Mouse (Mus musculus) liver, embryonic 11.5 days (tissue): Measurements from ENCODE around the gene Apob. TPM values are rescaled to one million over a fixed set of nuclear protein-coding genes. Genes with fewer than 3 reads are reported as not detected.
A peak's percentile ranks its signal among the peaks of the same experiment; 100 is the strongest.

Source experiments
- ATAC-seq: fragments of 200-750 bp; cut with Nextera tagmentation; replicated peaks from 2 replicates; pipeline ENCODE4 v1.8.0; 2017; ENCODE audit warnings: moderate number of reproducible peaks, mild to moderate bottlenecking, moderate TSS enrichment, moderate library complexity; ENCODE audit not compliant: low FRiP score
- DNase-seq: peaks from one replicate; pipeline ENCODE4 v3.0.0-alpha.2; 2017; ENCODE audit warnings: low spot score
- H3K27ac ChIP-seq: fragments of 300-500 bp; sonication (generic); 2 replicates; pipeline ENCODE4 v1.5.1; 2014; ENCODE audit warnings: mild to moderate bottlenecking, low read depth, low read length, control low read depth
- H3K27me3 ChIP-seq: fragments of 300-500 bp; sonication (generic); replicated peaks from 2 replicates; pipeline ENCODE4 v1.6.1; 2014; ENCODE audit warnings: low read length, mixed read lengths; ENCODE audit not compliant: control insufficient read depth, insufficient read depth
- H3K36me3 ChIP-seq: fragments of 300-500 bp; sonication (generic); 2 replicates; pipeline ENCODE4 v1.6.1; 2014; ENCODE audit warnings: mild to moderate bottlenecking, low read length, moderate library complexity, mixed read lengths; ENCODE audit not compliant: control insufficient read depth, insufficient read depth
- H3K4me1 ChIP-seq: fragments of 300-500 bp; sonication (generic); replicated peaks from 2 replicates; pipeline ENCODE4 v1.6.1; 2014; ENCODE audit warnings: low read length, mixed read lengths; ENCODE audit not compliant: control insufficient read depth, insufficient read depth
- H3K4me2 ChIP-seq: fragments of 300-500 bp; sonication (generic); 2 replicates; pipeline ENCODE4 v1.6.1; 2014; ENCODE audit warnings: mild to moderate bottlenecking, control low read depth, moderate library complexity
- H3K4me3 ChIP-seq: fragments of 300-500 bp; sonication (generic); 2 replicates; pipeline ENCODE4 v1.5.1; 2014; ENCODE audit warnings: low read depth, low read length, control low read depth
- H3K9ac ChIP-seq: fragments of 300-500 bp; sonication (generic); 2 replicates; pipeline ENCODE4 v1.6.1; 2014; ENCODE audit warnings: low read depth, low read length, control low read depth
- H3K9me3 ChIP-seq: fragments of 300-500 bp; sonication (generic); 2 replicates; pipeline ENCODE4 v1.6.1; 2016; ENCODE audit warnings: low read length, inconsistent platforms, mixed read lengths; ENCODE audit not compliant: control insufficient read depth
- WGBS: fragments of 180-500 bp; shearing (Covaris S2); extraction: QIAGEN DNeasy Blood & Tissue Kit; methylation state at CpG from one replicate; pipeline ENCODE4 v1.1.7; 2014; 5-methylcytosine and 5-hydroxymethylcytosine counted together
- polyA plus RNA-seq: library from polyadenylated mRNA; unstranded; fragments of >200 nt; fragmentation: Nextera tagmentation; extraction: Ambion mirVana; gene quantifications from 2 replicates; pipeline ENCODE4 v1.2.1, GENCODE M21; 2014

Gene Apob
- polyA plus RNA-seq, result 77.7 and 98.5 TPM in 2 replicates

DNA sequence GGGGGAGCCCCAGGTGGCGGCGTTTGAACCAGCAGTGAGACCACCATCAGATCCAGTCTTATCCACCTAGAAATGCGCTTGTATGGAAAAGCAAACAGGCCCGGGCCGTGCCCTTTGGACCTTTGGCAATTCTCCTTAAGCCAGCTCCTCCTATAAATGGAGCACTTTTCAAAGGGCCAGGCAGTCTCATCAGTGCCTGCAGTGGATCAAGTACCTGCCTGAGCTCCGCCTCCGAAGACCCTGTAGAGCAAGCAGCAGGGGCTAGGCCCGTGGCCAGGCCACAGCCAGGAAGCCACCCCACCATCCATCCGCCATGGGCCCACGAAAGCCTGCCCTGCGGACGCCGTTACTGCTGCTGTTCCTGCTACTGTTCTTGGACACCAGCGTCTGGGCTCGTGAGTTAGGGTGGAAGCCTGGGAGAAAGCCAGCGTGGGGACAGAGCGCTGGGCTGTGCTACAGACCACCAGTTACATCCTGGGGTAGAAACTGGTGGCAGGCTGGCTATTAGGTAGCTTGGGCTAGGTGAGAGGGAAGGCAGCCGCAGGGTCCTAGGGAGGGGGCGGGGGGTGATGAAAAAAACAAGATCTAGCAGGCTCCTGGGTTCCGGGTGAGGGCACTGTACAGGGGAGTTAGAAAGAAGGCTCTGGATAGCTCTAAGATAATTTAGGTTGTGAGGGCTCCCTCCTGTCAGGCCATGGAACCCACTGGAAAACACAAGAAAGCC, at the start of gene Apob:
TSS of gene Apob (plus strand) at position 183 of the 724 bp plus-strand sequence.
- Histone ChIP-seq H3K27me3 (no peaks in the 10 kb centered on the region), H3K4me1 (no peaks in the 10 kb centered on the region), H3K9me3 (no peaks in the 10 kb centered on the region), H3K36me3 (no peaks in the 10 kb centered on the region), H3K4me3 (peak within 1 kb of the TSS; percentile 40), H3K9ac (peak within 1 kb of the TSS; percentile 4), H3K27ac (peak within 1 kb of the TSS; percentile 72), H3K4me2 (peak within 1 kb of the TSS; percentile 19)
- 75% methylated on average over 20 of the region's 20 CpGs for WGBS
- ATAC-seq (peak; percentile 57), DNase-seq (no peak)

DNA sequence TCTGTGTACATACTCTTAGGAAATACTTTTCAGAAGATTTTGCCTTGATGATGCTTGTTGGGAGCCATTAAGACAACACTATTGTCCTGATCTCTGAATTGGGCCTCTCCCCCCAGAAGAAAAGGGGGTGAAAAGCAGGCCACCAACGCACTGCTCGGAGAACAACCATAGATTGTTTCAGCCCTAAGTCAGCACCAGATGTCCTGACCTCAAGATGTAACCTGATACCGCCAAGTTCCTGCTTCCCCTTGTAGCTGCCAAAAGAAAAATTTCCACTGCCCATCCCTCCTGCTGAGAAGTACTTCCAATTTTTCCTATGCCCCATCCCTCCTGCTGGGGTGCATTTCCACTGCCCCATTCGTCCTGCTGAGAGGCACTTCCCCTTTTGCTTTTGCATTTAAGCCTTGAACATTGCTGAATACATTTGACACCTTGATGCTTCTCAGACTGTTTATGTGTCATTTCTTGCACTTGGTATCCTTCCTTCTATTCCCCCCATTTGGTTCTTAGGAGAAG, 45.0 kb upstream of the Apob start:
- Histone ChIP-seq H3K4me2 (no peak overlapping the region), H3K27me3 (no peaks in the 10 kb centered on the region), H3K27ac (no peak overlapping the region), H3K36me3 (no peaks in the 10 kb centered on the region), H3K9me3 (no peaks in the 10 kb centered on the region), H3K9ac (no peak overlapping the region), H3K4me3 (no peak overlapping the region), H3K4me1 (no peaks in the 10 kb centered on the region)
- no peak for DNase-seq
- WGBS, result 64% methylated on average over 4 of the region's 4 CpGs
- ATAC-seq, result no peak

DNA sequence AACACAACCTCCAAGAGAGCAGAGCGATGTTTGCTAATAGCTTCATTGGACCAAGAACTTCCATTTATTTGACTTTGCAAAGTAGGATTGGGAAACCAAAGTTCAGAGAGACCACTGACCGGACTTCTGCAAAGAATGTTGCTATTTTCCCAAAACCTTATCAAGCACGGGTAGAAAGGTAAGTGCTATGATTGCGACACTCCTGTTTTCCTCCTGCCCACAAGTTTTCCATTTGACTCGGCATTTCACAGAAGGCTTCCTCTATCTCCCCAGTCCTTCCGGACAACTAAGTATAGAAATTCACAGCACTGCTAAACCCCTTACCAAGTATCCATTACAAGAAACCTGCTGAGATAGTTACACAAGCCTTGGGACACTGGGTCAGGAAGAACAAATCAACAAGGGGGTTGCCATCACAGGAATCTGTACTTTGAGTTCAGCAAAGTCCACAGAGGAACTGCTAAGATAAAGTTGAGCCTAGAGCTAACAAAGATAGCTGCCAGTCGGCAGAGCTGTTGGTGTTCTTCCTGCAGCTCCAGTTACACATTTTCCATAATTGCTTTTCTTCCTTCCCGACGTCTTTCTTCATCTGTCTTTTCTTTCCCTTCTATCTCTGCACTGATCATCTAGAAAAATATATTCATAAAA, 27.2 kb upstream of the Apob start:
- Histone ChIP-seq H3K27me3 (no peaks in the 10 kb centered on the region), H3K9me3 (no peaks in the 10 kb centered on the region), H3K9ac (no peak overlapping the region), H3K4me2 (0 out of 2 replicates have a peak overlapping the region, but pooled peaks have one; percentile 9), H3K4me1 (no peaks in the 10 kb centered on the region), H3K4me3 (no peak overlapping the region), H3K36me3 (no peaks in the 10 kb centered on the region), H3K27ac (no peak overlapping the region)
- DNase-seq (no peak), ATAC-seq (no peak)
- WGBS, result 54% methylated on average over 9 of the region's 9 CpGs

DNA sequence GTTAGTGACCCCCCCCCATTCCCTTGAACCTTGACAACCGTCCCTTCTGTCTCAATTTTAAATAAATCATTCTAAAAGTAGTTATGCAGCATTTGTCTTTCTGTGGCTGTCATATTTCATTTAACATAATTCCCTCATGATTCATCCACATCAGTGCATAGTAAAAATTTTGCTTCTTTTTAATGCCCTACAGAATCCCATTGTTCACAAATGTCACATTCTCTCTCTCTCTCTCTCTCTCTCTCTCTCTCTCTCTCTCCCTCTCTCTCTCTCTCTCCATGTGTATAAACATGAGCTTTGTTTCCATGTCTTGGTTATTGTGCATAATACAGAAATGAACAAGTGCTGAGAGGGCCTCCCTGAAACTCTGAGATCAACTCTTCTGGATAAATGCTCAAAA, 18.6 kb upstream of the Apob start:
- ATAC-seq (no peak), DNase-seq (no peak)
- 87% methylated on average over 1 of the region's 1 CpGs for WGBS
- Histone ChIP-seq H3K4me2 (no peak overlapping the region), H3K27me3 (no peaks in the 10 kb centered on the region), H3K9me3 (no peaks in the 10 kb centered on the region), H3K4me3 (no peak overlapping the region), H3K9ac (no peak overlapping the region), H3K36me3 (no peaks in the 10 kb centered on the region), H3K27ac (no peak overlapping the region), H3K4me1 (no peaks in the 10 kb centered on the region)

DNA sequence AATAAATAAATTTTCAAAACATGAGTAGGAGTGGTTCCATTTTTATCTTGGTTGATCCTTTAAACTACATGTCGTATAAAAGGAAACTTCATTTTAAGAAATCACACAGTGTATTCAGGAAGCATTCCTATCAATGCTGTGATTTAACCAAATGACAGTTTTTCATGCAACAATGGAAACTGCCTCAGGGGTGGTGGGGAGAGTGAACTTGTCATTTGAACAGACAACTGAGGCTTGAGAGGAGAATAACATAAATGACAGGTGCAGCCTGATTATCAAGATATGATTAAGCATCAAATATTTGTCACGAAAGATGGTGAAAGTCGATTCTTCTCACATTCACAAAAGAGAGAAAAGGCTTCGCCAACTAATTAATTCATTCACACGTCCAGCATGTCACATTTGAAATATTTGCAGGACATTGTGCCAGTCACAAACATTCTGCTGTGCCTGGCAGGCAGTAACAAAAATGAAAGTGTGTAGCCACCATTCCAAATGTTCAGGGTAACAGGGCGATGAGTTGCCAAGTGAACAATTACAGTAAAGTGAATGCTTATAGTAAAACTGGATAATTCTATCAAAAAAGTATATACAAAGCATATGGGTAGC, 18.0 kb upstream of the Apob start:
- ATAC-seq, result no peak
- Histone ChIP-seq H3K27ac (no peak overlapping the region), H3K9me3 (no peaks in the 10 kb centered on the region), H3K4me1 (no peaks in the 10 kb centered on the region), H3K4me2 (no peak overlapping the region), H3K4me3 (no peak overlapping the region), H3K9ac (no peak overlapping the region), H3K27me3 (no peaks in the 10 kb centered on the region), H3K36me3 (no peaks in the 10 kb centered on the region)
- WGBS, result 84% methylated on average over 6 of the region's 6 CpGs
- DNase-seq, result no peak

DNA sequence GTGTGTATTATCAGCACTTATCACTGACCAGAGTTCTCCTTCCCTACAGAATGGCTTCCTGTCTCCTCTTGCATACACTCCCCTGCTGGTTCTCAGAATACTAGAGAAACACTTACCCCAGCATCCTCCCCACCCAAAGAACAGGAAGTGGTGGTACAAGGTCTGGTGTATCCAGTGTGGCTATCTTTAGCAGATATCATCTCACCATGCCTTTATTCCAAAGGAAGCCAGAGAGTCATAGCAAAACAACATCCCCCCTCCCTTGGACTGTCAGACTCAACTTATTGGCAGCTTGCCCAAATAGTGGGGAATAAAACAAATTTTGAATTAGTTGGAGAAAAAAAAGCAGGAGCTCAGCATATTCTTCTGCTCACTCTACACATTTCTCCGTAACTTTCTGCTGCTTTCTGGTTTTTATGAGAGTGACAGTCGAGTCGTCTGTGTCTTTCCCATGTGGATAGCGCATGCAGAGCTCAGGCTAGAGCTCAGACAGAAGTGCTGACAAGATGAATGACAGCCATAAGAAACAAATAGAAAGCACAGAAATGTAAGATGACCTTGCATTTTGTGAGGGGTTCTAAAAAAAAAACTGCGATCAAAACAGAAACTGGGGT, 15.0 kb upstream of the Apob start:
- no peak for DNase-seq
- 54% methylated on average over 5 of the region's 5 CpGs for WGBS
- no peaks in the 10 kb centered on the region for H3K9me3 ChIP-seq
- H3K36me3 ChIP-seq, result no peaks in the 10 kb centered on the region
- no peak overlapping the region for H3K4me2 ChIP-seq
- H3K4me1 ChIP-seq, result no peaks in the 10 kb centered on the region
- H3K9ac ChIP-seq, result no peak overlapping the region
- H3K27me3 ChIP-seq, result no peaks in the 10 kb centered on the region
- H3K4me3 ChIP-seq, result no peak overlapping the region
- ATAC-seq, result 0 out of 2 replicates have a peak, but pooled peaks have one; percentile 39
- H3K27ac ChIP-seq, result no peak overlapping the region

DNA sequence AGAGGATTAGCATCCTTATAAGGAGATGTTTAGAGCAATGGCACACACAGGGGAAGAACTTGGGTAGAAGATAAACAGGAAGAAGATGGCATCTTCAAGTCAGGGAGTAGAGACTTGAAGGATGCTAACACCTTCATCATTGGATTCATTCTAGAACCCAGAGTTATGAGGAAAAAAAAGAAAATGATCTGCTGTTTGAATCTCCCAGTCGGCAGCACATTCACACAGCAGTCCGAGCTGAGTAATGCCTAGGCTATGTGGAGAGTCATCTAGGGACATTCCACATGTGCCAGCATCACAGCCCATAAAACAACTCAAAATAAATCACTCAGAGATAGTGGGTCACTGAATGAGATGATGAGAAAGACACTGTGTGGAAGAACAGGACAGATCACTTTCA, 10.2 kb upstream of the Apob start:
- 82% methylated on average over 2 of the region's 2 CpGs for WGBS
- H3K4me1 ChIP-seq, result no peaks in the 10 kb centered on the region
- DNase-seq, result no peak

DNA sequence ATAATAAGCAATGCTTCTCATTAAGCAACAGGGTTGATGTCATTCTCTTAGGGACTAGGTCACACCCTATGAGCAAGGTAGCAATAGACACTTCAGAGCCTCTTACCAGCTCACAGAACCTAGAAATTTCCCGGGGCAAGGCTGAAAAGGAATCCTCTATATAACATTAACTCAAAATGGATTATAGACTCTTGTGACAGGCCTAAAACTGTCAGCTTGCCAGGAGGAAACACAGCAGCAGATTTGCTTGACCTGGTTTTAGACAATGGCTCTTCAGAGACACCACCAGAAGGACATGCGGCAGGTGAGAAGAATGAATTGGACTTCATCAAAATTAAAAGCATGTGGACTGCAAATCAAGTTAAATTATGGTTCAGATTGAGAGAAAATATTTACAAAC, 7.1 kb upstream of the Apob start:
- WGBS, result 87% methylated on average over 2 of the region's 2 CpGs

More for the DNA sequence above, 10.2 kb upstream of the Apob start:
- H3K36me3 ChIP-seq, result no peaks in the 10 kb centered on the region
- no peak overlapping the region for H3K4me2 ChIP-seq
- H3K9me3 ChIP-seq, result no peaks in the 10 kb centered on the region
- no peak overlapping the region for H3K27ac ChIP-seq
- H3K4me3 ChIP-seq, result no peak overlapping the region
- ATAC-seq, result no peak
- H3K9ac ChIP-seq, result no peak overlapping the region
- no peaks in the 10 kb centered on the region for H3K27me3 ChIP-seq

More for the DNA sequence above, 7.1 kb upstream of the Apob start:
- H3K4me2 ChIP-seq, result no peak overlapping the region
- no peak for DNase-seq
- no peak for ATAC-seq
- no peak overlapping the region for H3K4me3 ChIP-seq
- no peaks in the 10 kb centered on the region for H3K9me3 ChIP-seq
- no peaks in the 10 kb centered on the region for H3K4me1 ChIP-seq
- H3K27ac ChIP-seq, result no peak overlapping the region
- no peak overlapping the region for H3K9ac ChIP-seq
- no peaks in the 10 kb centered on the region for H3K36me3 ChIP-seq
- no peaks in the 10 kb centered on the region for H3K27me3 ChIP-seq
